Mouse (Mus musculus): ENCODE measurements around the gene Cpped1. TPM values are rescaled to one million over a fixed set of nuclear protein-coding genes. Genes with fewer than 3 reads are reported as not detected.
A peak's percentile ranks its signal among the peaks of the same experiment; 100 is the strongest.

The Cpped1 gene
- 4.0 and 7.1 TPM in 2 replicates for total RNA-seq (2015; ENCODE audit: low replicate concordance)
- 3.8 and 4.2 TPM in 2 replicates for total RNA-seq (2017; ENCODE audit: low replicate concordance)

DNA sequence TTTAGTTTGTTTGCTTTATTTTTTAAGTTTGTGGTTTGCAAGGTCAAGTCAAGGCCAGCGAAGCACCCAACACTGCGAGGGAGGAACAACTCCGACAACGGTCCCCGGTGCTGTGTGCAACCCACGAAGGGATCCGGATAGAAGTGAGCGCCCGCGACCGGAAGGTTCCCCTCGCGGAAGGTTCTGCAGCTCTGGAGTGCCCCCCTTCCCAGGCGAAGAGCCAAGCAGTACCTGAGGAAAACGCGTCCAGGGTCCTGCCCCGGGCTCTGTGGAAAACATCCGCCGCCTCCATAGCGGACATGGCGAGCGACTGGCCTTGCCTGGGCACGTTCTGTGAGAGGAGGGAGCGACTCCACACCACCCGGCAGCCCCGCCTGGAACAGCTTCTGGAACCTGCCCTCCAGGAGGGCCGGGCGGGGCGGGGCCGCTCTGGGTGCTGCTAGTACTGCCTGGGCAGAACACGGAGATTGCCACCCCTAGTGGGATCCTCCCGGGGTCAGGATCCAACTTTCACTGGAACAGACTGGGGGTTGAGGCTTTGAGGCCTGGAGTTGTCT lies at the start of gene Cpped1:
Gene Cpped1, minus strand, starts transcription at position 411 of the 557 bp plus-strand sequence.
- ATAC-seq (replicated peaks; ENCODE audit: low FRiP score, poor library complexity, severe bottlenecking): peak; percentile 93

DNA sequence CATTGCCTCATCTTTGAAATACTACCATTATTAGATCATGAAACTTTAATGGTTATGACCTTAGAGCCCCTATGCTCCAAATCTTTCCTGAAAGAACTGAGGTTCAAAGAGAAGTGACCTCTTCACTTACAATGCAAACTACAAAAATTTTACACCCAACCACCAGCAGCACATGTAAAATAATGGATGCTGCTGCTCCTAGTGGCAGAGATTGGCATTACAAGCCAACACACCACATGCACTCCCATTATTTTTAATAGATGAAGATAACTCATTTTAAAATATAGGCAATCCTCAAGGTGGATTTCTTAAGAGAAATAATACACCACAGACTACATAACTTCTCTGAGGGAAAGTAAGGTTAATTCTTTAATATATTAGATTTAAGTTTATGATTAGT lies 31.2 kb upstream of the Cpped1 start:
- ATAC-seq (replicated peaks; ENCODE audit: low FRiP score, poor library complexity, severe bottlenecking): no peak

DNA sequence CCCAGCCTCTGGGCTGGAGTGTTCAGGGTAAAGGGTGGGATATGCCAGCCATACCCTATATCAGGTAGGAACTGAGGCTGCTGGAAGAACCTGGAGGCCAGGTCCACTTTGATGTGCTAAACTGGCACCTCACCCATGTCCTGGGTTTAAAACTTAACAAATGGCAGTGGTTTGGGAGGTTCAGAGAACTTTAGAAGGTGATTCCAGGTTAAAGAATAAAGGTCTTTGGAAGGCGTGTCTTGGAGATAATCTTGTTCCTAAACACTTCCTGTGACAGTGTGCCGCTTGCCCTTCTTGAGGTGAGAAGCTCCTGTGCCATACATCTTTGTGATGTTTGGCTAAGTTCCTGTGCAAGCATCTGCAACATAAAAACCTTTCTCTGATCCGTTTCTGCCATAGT lies 1.6 kb upstream of the Cpped1 start:
- ATAC-seq (replicated peaks; ENCODE audit: low FRiP score, poor library complexity, severe bottlenecking): no peak

DNA sequence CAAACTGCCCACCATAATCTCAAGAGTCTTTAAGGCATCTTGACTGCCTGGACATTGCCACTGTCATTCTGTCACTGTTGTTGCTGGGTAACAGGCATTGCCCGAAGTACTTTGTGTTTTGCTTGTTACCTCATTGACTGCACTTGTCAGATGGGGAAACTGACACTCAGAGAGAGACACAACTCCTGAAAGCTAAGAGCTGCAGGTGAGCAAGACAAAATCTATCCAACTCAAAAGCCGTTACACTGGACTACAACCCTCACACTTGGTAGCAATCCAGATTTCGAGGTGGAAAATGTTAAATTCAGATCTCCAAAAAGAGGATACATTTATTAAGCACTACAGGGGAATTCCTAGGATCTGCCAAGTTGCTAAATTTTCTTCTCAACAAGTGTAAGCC lies 572 bp upstream of the Cpped1 start:
- ATAC-seq (replicated peaks; ENCODE audit: low FRiP score, poor library complexity, severe bottlenecking): no peak

DNA sequence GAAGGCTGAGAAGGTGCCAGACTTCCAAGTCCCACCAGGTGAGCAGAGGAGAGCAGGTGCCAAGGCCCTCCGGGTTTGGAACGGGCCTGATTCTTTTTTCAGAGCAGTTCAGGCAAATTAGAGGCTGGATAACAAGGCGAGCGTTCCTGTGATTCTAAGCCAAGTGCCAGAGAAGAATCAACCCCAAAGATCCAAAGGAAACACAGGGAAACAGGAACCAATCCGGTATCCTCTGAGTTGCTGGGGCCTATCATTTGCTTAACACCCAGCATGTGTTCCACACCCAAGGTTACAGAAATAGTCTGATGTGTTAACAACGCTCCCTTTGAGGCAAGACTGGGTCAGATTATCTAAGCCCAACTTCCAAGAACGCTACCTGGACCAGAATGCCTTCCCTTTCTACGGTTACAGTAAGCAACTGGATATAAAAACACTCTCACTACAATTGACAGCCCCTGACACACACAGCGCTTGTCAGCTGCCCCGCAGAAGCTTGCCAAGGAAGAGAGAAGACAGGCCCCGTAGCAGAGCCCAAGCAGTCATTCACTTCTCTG lies 707 bp downstream of the Cpped1 start:
- peak; percentile 59 for ATAC-seq (replicated peaks; ENCODE audit: low FRiP score, poor library complexity, severe bottlenecking)

DNA sequence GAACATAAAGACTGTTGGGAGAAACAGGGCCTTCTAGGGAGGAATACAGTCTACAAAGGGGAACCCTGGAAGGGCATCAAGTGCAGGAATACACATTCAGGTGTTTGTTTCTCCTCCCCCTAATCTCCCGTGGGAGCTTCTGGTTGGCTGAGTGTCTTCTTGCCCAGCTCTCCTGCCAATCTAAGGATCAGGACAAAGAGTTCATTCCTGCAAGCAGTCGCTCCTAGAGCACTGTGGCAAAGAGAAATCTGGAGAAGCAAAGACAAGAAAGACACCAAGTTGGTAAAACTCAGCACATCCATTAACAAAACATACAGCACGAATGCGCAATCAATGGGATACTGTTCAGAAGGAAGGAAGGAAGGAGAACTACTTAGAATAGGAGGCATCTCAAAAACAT lies 1.4 kb downstream of the Cpped1 start:
- no peak for ATAC-seq (replicated peaks; ENCODE audit: low FRiP score, poor library complexity, severe bottlenecking)

DNA sequence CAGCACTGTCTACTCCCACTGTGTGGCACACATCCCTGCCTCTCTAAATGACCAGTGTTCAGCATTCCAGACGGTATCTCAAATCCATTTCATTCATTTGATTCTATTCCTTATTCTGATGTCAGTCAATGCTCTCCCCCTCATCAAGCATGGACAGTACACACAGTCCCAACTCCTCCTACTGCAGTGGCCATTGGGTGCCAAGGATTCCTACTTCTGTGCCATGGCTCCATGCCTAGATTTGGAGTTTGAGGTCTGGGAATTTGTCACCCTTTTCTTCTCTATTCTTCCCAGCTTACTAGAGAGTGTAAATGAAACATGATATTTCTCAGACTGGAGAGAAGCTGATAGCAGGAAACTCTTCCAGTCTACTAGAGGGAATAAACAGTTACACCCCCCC lies 2.3 kb downstream of the Cpped1 start:
- ATAC-seq (replicated peaks; ENCODE audit: low FRiP score, poor library complexity, severe bottlenecking): no peak

DNA sequence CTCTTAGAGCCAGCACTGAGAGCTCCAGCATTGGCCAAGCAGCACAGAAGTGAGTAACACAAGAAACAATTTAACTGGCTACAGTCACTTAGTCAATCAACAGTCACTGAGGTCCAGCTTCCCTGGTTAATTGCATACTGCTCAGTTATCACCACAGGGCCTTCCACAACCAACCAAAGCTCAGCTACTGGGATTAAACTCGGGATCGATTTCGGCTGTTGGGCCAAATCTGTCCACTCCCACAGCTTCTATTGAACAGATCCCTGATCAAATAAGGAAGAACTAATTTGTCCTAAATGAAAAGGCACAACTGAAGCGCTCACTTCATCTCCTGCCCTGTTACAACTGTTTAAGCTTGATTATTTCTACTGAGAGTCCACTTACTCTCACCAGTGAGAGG lies 4.0 kb downstream of the Cpped1 start:
- no peak for ATAC-seq (replicated peaks; ENCODE audit: low FRiP score, poor library complexity, severe bottlenecking)

DNA sequence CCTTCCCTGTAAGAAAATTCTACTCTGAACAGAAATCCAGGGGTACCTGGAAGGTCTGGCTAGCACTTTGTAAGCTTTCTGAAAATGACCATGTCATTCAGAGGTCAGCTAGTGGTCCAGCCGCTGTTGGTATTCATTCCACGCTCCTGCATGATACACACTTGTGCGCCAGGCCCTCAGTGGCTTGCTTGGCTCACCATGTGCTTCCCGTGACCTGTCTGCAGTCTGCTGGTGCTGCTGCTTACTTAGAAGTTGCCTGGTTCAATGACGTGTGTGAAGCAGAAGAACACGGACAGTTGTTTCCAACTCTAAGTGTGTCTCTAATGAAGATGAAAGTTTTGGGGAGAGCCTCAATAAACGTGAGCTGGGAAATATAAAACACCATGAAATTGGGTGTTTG lies 7.2 kb downstream of the Cpped1 start:
- no peak for ATAC-seq (replicated peaks; ENCODE audit: low FRiP score, poor library complexity, severe bottlenecking)

DNA sequence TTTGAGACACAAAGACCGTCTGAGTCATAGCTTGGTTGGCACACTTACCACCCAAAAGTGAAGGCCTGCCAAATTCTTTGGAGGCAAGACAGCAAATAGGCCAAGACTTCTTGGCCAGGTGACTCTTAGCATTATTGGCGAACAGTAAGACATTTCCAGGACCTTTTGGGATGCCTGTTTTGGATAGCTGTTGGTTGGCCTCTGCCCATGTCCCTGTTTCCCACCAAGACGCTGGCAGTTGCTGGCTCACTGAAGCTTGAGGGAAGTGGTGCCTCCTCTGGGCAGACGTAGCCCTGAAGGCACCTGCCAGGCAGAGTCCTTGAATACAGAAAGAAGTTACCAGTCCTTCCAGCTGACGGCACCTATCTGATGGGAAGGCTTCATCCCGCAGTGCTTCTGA lies 8.9 kb downstream of the Cpped1 start:
- no peak for ATAC-seq (replicated peaks; ENCODE audit: low FRiP score, poor library complexity, severe bottlenecking)

DNA sequence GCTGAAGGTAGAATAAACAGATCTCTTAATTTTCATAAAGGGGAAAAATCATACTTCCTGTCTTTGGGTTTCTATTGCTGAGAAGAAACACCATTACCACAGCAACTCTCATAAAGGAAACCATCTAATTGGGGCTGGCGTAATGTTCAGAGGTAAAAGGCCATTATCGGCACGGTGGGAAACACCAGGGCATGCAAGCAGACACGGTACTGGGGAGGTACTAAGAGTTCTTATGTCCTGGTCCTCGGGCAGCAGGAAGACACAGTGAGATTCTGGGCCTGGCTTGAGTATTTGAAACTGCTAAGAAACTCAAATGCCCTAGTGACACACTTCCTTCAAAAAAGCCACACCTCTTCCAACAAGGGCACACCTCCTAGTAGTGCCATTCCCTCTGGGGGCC lies 12.8 kb downstream of the Cpped1 start:
- no peak for ATAC-seq (replicated peaks; ENCODE audit: low FRiP score, poor library complexity, severe bottlenecking)

DNA sequence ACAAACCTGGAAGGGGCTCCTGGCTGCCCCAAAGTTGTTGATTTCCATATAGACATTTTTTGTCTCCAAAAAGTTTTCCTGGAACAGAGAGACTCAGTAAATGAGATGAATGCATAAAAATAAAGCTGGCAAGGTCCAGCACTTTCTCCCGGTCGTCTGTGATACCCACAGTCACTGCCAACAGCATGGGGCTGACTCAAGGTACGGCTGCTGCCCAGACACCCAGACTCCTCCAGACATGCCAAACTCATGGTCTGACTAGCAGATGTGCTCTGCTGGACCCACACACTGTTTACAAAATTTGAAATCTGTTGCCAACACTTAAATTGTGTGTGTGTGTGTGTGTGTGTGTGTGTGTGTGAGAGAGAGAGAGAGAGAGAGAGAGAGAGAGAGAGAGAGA lies 14.4 kb downstream of the Cpped1 start:
- ATAC-seq (replicated peaks; ENCODE audit: low FRiP score, poor library complexity, severe bottlenecking): no peak

DNA sequence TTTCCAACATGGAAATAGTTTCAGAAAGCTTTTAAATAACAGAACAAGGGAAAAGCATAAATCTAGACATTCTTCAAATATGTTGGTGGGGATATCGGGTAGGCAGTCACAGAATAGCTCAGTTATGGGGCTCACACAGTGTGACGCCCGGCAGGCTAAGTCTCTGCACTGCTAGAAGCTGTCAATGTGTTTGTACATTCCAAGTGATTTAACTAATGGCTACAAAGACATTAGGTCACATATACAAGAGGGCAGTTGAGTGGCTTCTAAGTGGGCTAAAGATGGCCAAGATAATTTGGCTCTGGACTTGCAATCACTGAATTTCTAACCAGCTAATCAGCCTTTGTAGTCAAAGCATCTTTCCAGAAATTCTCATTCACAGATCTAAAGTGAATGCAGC lies 19.1 kb downstream of the Cpped1 start:
- ATAC-seq (replicated peaks; ENCODE audit: low FRiP score, poor library complexity, severe bottlenecking): no peak

DNA sequence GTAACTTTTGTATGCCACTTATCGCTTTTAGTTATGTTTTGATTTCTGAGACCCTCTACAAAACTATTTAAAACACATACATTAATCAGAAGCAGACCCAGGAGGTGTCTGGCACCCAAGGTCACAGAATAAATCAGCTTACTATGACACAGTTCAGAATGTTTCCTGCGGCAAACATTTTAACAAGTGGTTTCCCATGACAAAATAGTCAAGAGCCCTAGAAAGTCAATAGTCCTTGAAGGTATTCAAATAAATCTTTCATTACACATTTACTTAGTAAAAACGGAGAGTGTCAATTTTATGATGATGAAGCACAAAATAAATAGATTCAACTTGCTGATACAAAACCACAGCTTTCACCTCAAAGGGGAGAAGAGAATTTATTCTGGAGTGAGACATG lies 19.5 kb downstream of the Cpped1 start:
- no peak for ATAC-seq (replicated peaks; ENCODE audit: low FRiP score, poor library complexity, severe bottlenecking)

DNA sequence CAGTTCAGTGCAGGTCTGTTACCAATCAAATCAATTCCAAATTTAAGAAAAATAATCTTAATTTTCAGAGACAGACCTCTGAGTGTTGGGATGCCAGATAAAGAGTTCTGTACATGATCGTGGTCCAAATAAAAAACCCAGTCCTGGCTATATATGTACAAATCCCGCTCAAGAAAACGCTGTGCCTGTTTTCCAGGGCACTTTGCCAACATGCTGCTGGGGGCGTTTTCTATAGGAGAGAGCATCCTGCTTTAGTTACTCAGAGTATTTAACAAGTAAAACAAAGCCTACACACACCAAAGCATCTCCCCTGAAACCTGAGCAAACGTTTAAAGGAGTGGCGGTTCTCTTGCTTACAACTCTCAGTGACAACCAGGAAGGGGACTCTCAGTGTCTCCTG lies 27.4 kb downstream of the Cpped1 start:
- ATAC-seq (replicated peaks; ENCODE audit: low FRiP score, poor library complexity, severe bottlenecking): no peak

DNA sequence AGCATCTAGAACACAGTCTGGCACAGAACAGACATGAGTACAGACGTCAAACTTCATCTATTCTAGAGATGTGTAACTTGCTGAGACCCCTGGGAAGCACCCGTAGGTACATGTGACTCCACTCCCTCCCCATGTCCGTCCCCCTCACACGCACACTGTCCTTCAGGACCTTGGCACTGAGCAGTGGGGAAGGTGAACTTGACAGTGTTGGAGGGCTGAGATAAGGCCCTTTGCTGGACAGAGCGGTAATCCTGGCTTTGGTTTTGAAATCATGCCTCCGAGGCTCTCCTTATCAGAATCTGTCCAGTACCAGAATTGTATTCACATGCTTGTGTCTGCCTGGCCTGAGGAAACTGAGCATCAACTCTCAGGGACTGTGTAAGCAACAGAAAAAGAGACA lies 28.8 kb downstream of the Cpped1 start:
- ATAC-seq (replicated peaks; ENCODE audit: low FRiP score, poor library complexity, severe bottlenecking): no peak

DNA sequence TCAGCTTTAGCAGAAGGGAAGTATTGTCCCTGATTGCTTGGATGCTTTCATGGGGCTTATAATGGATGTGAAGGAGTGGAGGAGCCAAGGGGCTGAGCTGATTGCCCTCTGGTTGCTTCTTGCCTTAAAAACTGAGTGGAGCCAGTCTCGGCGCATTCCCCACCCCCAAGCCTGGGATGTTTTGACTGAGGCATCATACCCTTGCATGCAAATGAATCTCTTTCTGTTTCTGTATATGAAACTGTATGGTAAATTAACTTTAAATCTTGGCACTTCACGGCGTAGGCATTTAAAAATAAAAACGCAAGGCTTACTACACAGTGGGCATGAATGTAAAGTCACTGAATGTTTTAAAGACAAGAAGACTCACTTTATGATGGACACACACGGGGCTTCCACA lies 30.0 kb downstream of the Cpped1 start:
- no peak for ATAC-seq (replicated peaks; ENCODE audit: low FRiP score, poor library complexity, severe bottlenecking)

DNA sequence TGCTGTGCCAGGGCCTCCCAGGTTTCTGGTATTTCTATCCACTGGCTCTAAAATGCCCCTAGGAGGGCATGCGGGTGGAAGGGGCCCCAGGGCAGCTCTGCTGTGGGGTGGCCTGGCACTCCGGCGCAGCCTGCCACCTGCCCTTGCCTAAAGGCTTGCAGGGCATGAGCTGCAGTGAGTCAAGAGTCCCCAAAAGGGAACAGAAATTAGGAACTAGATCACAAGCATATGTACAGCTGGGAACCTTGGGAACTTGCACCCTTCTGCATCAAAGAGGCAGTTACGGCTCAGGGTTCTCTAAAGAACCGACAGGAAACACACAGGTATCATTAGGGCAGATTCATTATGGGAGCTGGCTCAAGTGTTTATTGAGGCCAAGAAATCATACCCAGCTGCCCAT lies 34.0 kb downstream of the Cpped1 start:
- ATAC-seq (replicated peaks; ENCODE audit: low FRiP score, poor library complexity, severe bottlenecking): no peak

DNA sequence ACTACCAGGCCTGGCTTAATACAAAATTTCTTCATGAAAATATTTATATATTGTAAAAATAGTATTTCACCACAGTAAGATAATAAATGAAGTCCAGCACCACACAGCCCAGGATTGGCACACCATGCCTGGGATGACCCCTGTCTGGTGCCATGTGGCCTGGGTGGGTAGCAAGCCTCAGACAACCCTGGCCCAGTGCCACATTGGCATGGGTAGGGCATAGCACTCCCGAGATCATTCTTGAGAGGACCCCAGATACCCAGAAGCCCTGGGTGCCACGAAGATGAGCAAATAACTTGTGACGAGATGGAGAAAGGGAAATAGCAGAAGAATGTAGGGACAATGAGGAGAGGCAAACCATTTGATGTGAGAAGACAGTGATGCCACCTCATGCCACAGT lies 36.0 kb downstream of the Cpped1 start:
- no peak for ATAC-seq (replicated peaks; ENCODE audit: low FRiP score, poor library complexity, severe bottlenecking)

DNA sequence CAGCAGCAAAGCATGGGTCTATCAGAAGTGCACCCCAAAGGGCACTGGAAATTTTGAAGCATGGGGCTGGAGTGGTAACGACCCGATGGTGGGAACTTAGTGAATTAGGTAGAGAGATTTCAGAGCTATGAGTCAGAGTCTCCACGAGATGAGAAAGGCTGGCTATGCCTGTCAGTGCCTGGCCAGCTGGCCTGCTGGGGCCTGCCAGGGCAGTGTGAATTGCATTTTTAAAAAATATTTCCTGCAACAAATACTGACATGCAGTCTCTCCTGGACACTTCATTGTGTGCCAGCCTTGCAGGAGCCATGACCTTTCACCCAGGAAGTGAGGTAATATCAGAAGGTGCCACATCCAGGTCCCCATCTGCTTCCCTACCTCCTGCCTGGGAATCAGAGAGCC lies 40.8 kb downstream of the Cpped1 start:
- ATAC-seq (replicated peaks; ENCODE audit: low FRiP score, poor library complexity, severe bottlenecking): no peak

DNA sequence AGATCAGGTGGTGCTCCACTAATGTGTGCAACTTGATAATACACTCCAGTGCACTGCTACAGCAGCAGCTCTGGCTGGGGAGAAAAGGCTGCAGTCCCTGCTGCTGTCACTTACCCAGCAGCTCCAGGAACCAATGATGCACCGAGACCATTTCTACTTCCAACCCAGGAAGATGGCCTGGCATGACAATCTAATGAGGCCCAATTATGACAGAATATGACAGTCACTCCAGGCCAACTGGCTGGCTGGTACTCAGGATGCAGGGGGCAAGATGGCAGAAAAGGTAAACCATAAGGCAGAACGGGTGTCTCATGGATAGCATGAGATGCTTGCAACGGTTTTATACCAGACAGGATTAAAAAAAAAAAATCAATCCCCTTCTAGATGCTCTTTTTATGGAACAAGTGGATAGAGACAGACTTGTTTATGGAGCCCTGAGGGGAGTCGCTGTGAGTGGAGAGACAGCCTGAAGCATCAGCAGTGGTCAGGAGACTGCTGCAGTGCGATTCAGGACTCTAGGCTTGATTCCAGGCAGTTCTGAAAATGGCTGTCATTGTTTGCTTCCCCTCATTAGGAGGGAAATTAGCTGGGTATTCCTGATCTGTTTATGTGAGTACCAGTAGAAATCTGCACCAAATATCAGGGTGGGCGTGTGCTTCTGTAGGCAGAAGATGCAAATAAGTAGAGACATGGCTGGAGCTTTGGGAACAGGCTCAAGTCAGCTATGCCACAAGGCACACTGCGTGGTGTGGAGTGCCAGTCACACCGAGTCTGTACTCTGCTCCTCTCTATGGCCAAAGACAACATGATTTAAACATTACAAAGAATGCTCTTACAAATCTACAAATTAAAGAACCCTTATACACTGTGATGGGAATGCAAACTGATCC lies 56.3 kb downstream of the Cpped1 start:
- ATAC-seq (replicated peaks; ENCODE audit: low FRiP score, poor library complexity, severe bottlenecking): no peak

Data from erythroblast, adult 5-6 weeks (primary cell).